Mouse (Mus musculus) embryonic fibroblast, embryonic 13.5 days (primary cell): Measurements from ENCODE around the gene B230104I21Rik.

ENCODE experiments used
- CTCF ChIP-seq: IDR thresholded peaks from 2 replicates; pipeline ENCODE4 v1.5.1; 2011; ENCODE audit warnings: mild to moderate bottlenecking, control low read depth, low read length, moderate library complexity, borderline replicate concordance; ENCODE audit not compliant: insufficient read depth
- POLR2A ChIP-seq: IDR thresholded peaks from 2 replicates; pipeline ENCODE4 v1.6.1; 2011; ENCODE audit warnings: low read depth, mild to moderate bottlenecking, control low read depth, low read length, moderate library complexity

- TF ChIP-seq POLR2A, result no peak
- no peak for TF ChIP-seq CTCF
Observed at GRCm38 (mm10) chr4:154396652-154397301, 60.9 kb downstream of the B230104I21Rik start.
